Mouse (Mus musculus): ENCODE data around the gene Yju2.

- TF ChIP-seq CTCF (IDR thresholded peaks at IDR 0.05; ENCODE audit: low read depth, low read length) (no peak), POLR2A (IDR thresholded peaks at IDR 0.05; ENCODE audit: borderline replicate concordance, low read depth, low read length) (no peak)
Observed at GRCm38 (mm10) chr17:55961631-55962030, 2.7 kb downstream of the Yju2 start.

Data from bone marrow macrophage, adult 2 months (primary cell).